Mouse (Mus musculus) forebrain, embryonic 12.5 days (tissue): Measurements from ENCODE around the gene Dnajc9. TPM values are rescaled to one million over a fixed set of nuclear protein-coding genes. Genes with fewer than 3 reads are reported as not detected.

Experiments used
- ATAC-seq: fragments of 200-750 bp; cut with Nextera tagmentation; 2 replicates; pipeline ENCODE4 v1.8.0; 2017; ENCODE audit warnings: moderate TSS enrichment; ENCODE audit not compliant: low FRiP score
- H3K27ac ChIP-seq: fragments of 300-500 bp; sonication (generic); 2 replicates; pipeline ENCODE4 v1.5.1; 2016; ENCODE audit warnings: mild to moderate bottlenecking
- H3K27me3 ChIP-seq: fragments of 300-500 bp; sonication (generic); 2 replicates; pipeline ENCODE4 v1.6.1; 2016; ENCODE audit warnings: mild to moderate bottlenecking
- H3K36me3 ChIP-seq: fragments of 300-500 bp; sonication (generic); replicated peaks from 2 replicates; pipeline ENCODE4 v1.6.1; 2016; ENCODE audit warnings: mild to moderate bottlenecking
- H3K4me1 ChIP-seq: fragments of 300-500 bp; sonication (generic); 2 replicates; pipeline ENCODE4 v1.6.1; 2016
- H3K4me2 ChIP-seq: fragments of 300-500 bp; sonication (generic); 2 replicates; pipeline ENCODE4 v1.6.1; 2016; ENCODE audit warnings: mild to moderate bottlenecking, moderate library complexity
- H3K4me3 ChIP-seq: fragments of 300-500 bp; sonication (generic); replicated peaks from 2 replicates; pipeline ENCODE4 v1.5.1; 2016; ENCODE audit warnings: mild to moderate bottlenecking
- H3K9ac ChIP-seq: fragments of 300-500 bp; sonication (generic); 2 replicates; pipeline ENCODE4 v1.6.1; 2016; ENCODE audit warnings: mild to moderate bottlenecking
- H3K9me3 ChIP-seq: fragments of 300-500 bp; sonication (generic); 2 replicates; pipeline ENCODE4 v1.6.1; 2016
- WGBS: fragments of 180-500 bp; shearing (Covaris S2); methylation state at CpG from one replicate; pipeline ENCODE4 v1.1.7; 2016; 5-methylcytosine and 5-hydroxymethylcytosine counted together
- polyA plus RNA-seq: library from polyadenylated mRNA; unstranded; fragments of >200 nt; fragmentation: Nextera tagmentation; extraction: Ambion mirVana; gene quantifications from 2 replicates; pipeline ENCODE4 v1.2.1, GENCODE M21; 2016

The Dnajc9 gene
- polyA plus RNA-seq = 288 and 299 TPM in 2 replicates

GRCm38 (mm10) chr14:20388441-20389129, at the start of gene Dnajc9:
Dnajc9 (minus strand) TSS chr14:20388910.
- peak within 1 kb of the TSS; percentile 87 for H3K9ac ChIP-seq
- peaks cover 40% of the 10 kb centered on the region for H3K36me3 ChIP-seq
- H3K4me3 ChIP-seq = peak within 1 kb of the TSS; percentile 81
- H3K27me3 ChIP-seq = no peaks in the 10 kb centered on the region
- H3K27ac ChIP-seq = peak within 1 kb of the TSS; percentile 80
- WGBS = under 1% methylated on average over 59 of the region's 59 CpGs
- H3K4me1 ChIP-seq = peaks cover 43% of the 10 kb centered on the region
- ATAC-seq = peak; percentile 78
- H3K4me2 ChIP-seq = peak within 1 kb of the TSS; percentile 83
- no peaks in the 10 kb centered on the region for H3K9me3 ChIP-seq

- Histone ChIP-seq H3K27me3 (no peaks in the 10 kb centered on the region), H3K4me2 (no peak overlapping the region), H3K4me1 (no peaks in the 10 kb centered on the region), H3K9me3 (no peaks in the 10 kb centered on the region), H3K36me3 (no peaks in the 10 kb centered on the region), H3K27ac (no peak overlapping the region), H3K4me3 (no peak overlapping the region), H3K9ac (no peak overlapping the region)
- no peak for ATAC-seq
- WGBS = 79% methylated on average over 6 of the region's 6 CpGs
These were observed 48.3 kb upstream of the Dnajc9 start for GRCm38 (mm10) chr14:20436976-20437375.

GRCm38 (mm10) chr14:20432420-20432819, 43.7 kb upstream of the Dnajc9 start:
- Histone ChIP-seq H3K4me3 (no peak overlapping the region), H3K4me2 (no peak overlapping the region), H3K36me3 (no peaks in the 10 kb centered on the region), H3K9me3 (no peaks in the 10 kb centered on the region), H3K27ac (no peak overlapping the region), H3K9ac (no peak overlapping the region), H3K4me1 (no peaks in the 10 kb centered on the region), H3K27me3 (no peaks in the 10 kb centered on the region)
- 87% methylated on average over 4 of the region's 4 CpGs for WGBS
- no peak for ATAC-seq

GRCm38 (mm10) chr14:20431726-20432125, 43.0 kb upstream of the Dnajc9 start:
- Histone ChIP-seq H3K4me1 (no peaks in the 10 kb centered on the region), H3K4me2 (no peak overlapping the region), H3K9ac (no peak overlapping the region), H3K27me3 (no peaks in the 10 kb centered on the region), H3K4me3 (no peak overlapping the region), H3K36me3 (no peaks in the 10 kb centered on the region), H3K27ac (no peak overlapping the region), H3K9me3 (no peaks in the 10 kb centered on the region)
- no peak for ATAC-seq
- WGBS = 82% methylated on average over 6 of the region's 6 CpGs

- no peak for ATAC-seq
- Histone ChIP-seq H3K27me3 (no peaks in the 10 kb centered on the region), H3K4me2 (no peak overlapping the region), H3K9ac (no peak overlapping the region), H3K27ac (no peak overlapping the region), H3K4me3 (no peak overlapping the region), H3K36me3 (no peaks in the 10 kb centered on the region), H3K9me3 (no peaks in the 10 kb centered on the region), H3K4me1 (peaks cover 4% of the 10 kb centered on the region; the same call in 1 of the 2 replicates)
- 70% methylated on average over 1 of the region's 1 CpGs for WGBS
These were observed 41.1 kb upstream of the Dnajc9 start for GRCm38 (mm10) chr14:20429833-20430232.

- Histone ChIP-seq H3K9me3 (no peaks in the 10 kb centered on the region), H3K9ac (no peak overlapping the region), H3K4me3 (no peak overlapping the region), H3K27me3 (no peaks in the 10 kb centered on the region), H3K36me3 (no peaks in the 10 kb centered on the region), H3K27ac (no peak overlapping the region), H3K4me2 (no peak overlapping the region), H3K4me1 (peaks cover 4% of the 10 kb centered on the region; the same call in 1 of the 2 replicates)
- no peak for ATAC-seq
- 43% methylated on average over 1 of the region's 1 CpGs for WGBS
These were observed 39.9 kb upstream of the Dnajc9 start for GRCm38 (mm10) chr14:20428593-20428992.

GRCm38 (mm10) chr14:20423046-20423445, 34.3 kb upstream of the Dnajc9 start:
- Histone ChIP-seq H3K27me3 (no peaks in the 10 kb centered on the region), H3K4me2 (no peak overlapping the region), H3K9ac (no peak overlapping the region), H3K9me3 (no peaks in the 10 kb centered on the region), H3K27ac (no peak overlapping the region), H3K4me1 (peaks cover 4% of the 10 kb centered on the region; the same call in 1 of the 2 replicates), H3K36me3 (no peaks in the 10 kb centered on the region), H3K4me3 (no peak overlapping the region)
- ATAC-seq = no peak
- WGBS = 91% methylated on average over 6 of the region's 6 CpGs

- H3K4me1 ChIP-seq = peaks cover 4% of the 10 kb centered on the region; the same call in 1 of the 2 replicates
- 83% methylated on average over 7 of the region's 7 CpGs for WGBS
- H3K9ac ChIP-seq = no peak overlapping the region
- H3K4me3 ChIP-seq = no peak overlapping the region
- H3K36me3 ChIP-seq = no peaks in the 10 kb centered on the region
- ATAC-seq = no peak
- H3K4me2 ChIP-seq = no peak overlapping the region
- no peak overlapping the region for H3K27ac ChIP-seq
- no peaks in the 10 kb centered on the region for H3K27me3 ChIP-seq
- no peaks in the 10 kb centered on the region for H3K9me3 ChIP-seq
These were observed 33.5 kb upstream of the Dnajc9 start for GRCm38 (mm10) chr14:20422257-20422656.

GRCm38 (mm10) chr14:20400071-20400470, 11.4 kb upstream of the Dnajc9 start:
- no peak overlapping the region for H3K4me3 ChIP-seq
- no peak overlapping the region for H3K4me2 ChIP-seq
- 71% methylated on average over 1 of the region's 1 CpGs for WGBS
- no peaks in the 10 kb centered on the region for H3K27me3 ChIP-seq
- no peaks in the 10 kb centered on the region for H3K9me3 ChIP-seq
- H3K9ac ChIP-seq = no peak overlapping the region
- no peaks in the 10 kb centered on the region for H3K36me3 ChIP-seq
- H3K4me1 ChIP-seq = no peaks in the 10 kb centered on the region
- ATAC-seq = no peak
- no peak overlapping the region for H3K27ac ChIP-seq

GRCm38 (mm10) chr14:20398864-20399263, 10.2 kb upstream of the Dnajc9 start:
- no peaks in the 10 kb centered on the region for H3K9me3 ChIP-seq
- no peak for ATAC-seq
- H3K27ac ChIP-seq = no peak overlapping the region

GRCm38 (mm10) chr14:20397220-20397619, 8.5 kb upstream of the Dnajc9 start:
- Histone ChIP-seq H3K27me3 (no peaks in the 10 kb centered on the region), H3K27ac (no peak overlapping the region), H3K4me1 (peaks cover 11% of the 10 kb centered on the region), H3K36me3 (no peaks in the 10 kb centered on the region), H3K4me3 (no peak overlapping the region), H3K4me2 (no peak overlapping the region), H3K9ac (no peak overlapping the region), H3K9me3 (no peaks in the 10 kb centered on the region)
- ATAC-seq = no peak
- WGBS = 90% methylated on average over 9 of the region's 9 CpGs

More at GRCm38 (mm10) chr14:20398864-20399263, 10.2 kb upstream of the Dnajc9 start:
- H3K9ac ChIP-seq = no peak overlapping the region
- 51% methylated on average over 4 of the region's 4 CpGs for WGBS
- no peaks in the 10 kb centered on the region for H3K27me3 ChIP-seq
- H3K4me1 ChIP-seq = peaks cover 5% of the 10 kb centered on the region
- H3K36me3 ChIP-seq = no peaks in the 10 kb centered on the region
- H3K4me3 ChIP-seq = no peak overlapping the region
- no peak overlapping the region for H3K4me2 ChIP-seq

GRCm38 (mm10) chr14:20393205-20393913, 4.6 kb upstream of the Dnajc9 start, which contains the start of gene Mrps16:
Mrps16 (minus strand) TSS chr14:20393634.
- under 1% methylated on average over 66 of the region's 68 CpGs for WGBS
- Histone ChIP-seq H3K4me3 (peak within 1 kb of the TSS; percentile 70), H3K9ac (peak within 1 kb of the TSS; percentile 86), H3K4me2 (peak within 1 kb of the TSS; percentile 63), H3K27me3 (no peaks in the 10 kb centered on the region), H3K9me3 (no peaks in the 10 kb centered on the region), H3K27ac (peak within 1 kb of the TSS; percentile 87), H3K4me1 (peaks cover 17% of the 10 kb centered on the region), H3K36me3 (peaks cover 5% of the 10 kb centered on the region; the same call in 1 of the 2 replicates)
- peak; percentile 97 for ATAC-seq
